Mouse (Mus musculus) spleen, adult 12 weeks (tissue): ENCODE data around the gene Gm8922.
"Not testable (repeated sequence)": the region's sequence is repeated elsewhere in the genome, so short reads cannot be mapped to it uniquely, and the experiment has no call there.

Experiments used
- DNase-seq: peaks from one replicate; pipeline ENCODE4 v3.0.0; 2022; ENCODE audit warnings: low spot score

Gm8922 gene

GRCm38 (mm10) chr5:11681659-11682058 is at the start of gene Gm8922:
Gm8922 (plus strand) TSS chr5:11681959.
- DNase-seq: not testable (repeated sequence)
